Mouse (Mus musculus) brain, embryonic 18.5 days (tissue): ENCODE results near the gene Syt3.

Source experiments
- DNase-seq: peaks from one replicate; pipeline ENCODE4 v3.0.0-alpha.2; 2012; ENCODE audit warnings: low read depth, low spot score

The Syt3 gene

GRCm38 (mm10) chr7:44405346-44406014 lies 21.6 kb downstream of the Syt3 start:
- peak; percentile 100 for DNase-seq

GRCm38 (mm10) chr7:44406015-44406355 lies 22.1 kb downstream of the Syt3 start:
- no peak for DNase-seq

- no peak for DNase-seq
Observed at GRCm38 (mm10) chr7:44411144-44411543, 27.2 kb downstream of the Syt3 start.

GRCm38 (mm10) chr7:44413307-44413706 lies 29.4 kb downstream of the Syt3 start:
- DNase-seq, result no peak

- DNase-seq, result no peak
Observed at GRCm38 (mm10) chr7:44427666-44428065, 43.8 kb downstream of the Syt3 start.

GRCm38 (mm10) chr7:44428171-44428950 lies 44.5 kb downstream of the Syt3 start:
- no peak for DNase-seq

- peak; percentile 83 for DNase-seq
Observed at GRCm38 (mm10) chr7:44428968-44429521, 45.1 kb downstream of the Syt3 start, which contains the start of gene Lrrc4b. Lrrc4b (plus strand) TSS chr7:44429018.

GRCm38 (mm10) chr7:44429534-44430488 lies 45.9 kb downstream of the Syt3 start:
- DNase-seq, result no peak

GRCm38 (mm10) chr7:44432550-44432949 lies 48.6 kb downstream of the Syt3 start:
- DNase-seq, result no peak

- DNase-seq, result no peak
Observed at GRCm38 (mm10) chr7:44433371-44433770, 49.5 kb downstream of the Syt3 start.

GRCm38 (mm10) chr7:44434089-44434488 lies 50.2 kb downstream of the Syt3 start:
- no peak for DNase-seq

- DNase-seq, result no peak
Observed at GRCm38 (mm10) chr7:44435796-44436195, 51.9 kb downstream of the Syt3 start.

- no peak for DNase-seq
Observed at GRCm38 (mm10) chr7:44436267-44436666, 52.4 kb downstream of the Syt3 start.

- DNase-seq, result no peak
Observed at GRCm38 (mm10) chr7:44437188-44437587, 53.3 kb downstream of the Syt3 start.

GRCm38 (mm10) chr7:44437933-44438332 lies 54.0 kb downstream of the Syt3 start:
- no peak for DNase-seq

- no peak for DNase-seq
Observed at GRCm38 (mm10) chr7:44439696-44440095, 55.8 kb downstream of the Syt3 start.

- no peak for DNase-seq
Observed at GRCm38 (mm10) chr7:44440479-44440878, 56.6 kb downstream of the Syt3 start.

- DNase-seq, result no peak
Observed at GRCm38 (mm10) chr7:44441180-44441579, 57.3 kb downstream of the Syt3 start.

GRCm38 (mm10) chr7:44441648-44442109 lies 57.8 kb downstream of the Syt3 start:
- peak; percentile 74 for DNase-seq

- DNase-seq, result no peak
Observed at GRCm38 (mm10) chr7:44442407-44442821, 58.5 kb downstream of the Syt3 start.
